Mouse (Mus musculus): ENCODE results near the gene Wdr6.
A peak's percentile ranks its signal among the peaks of the same experiment; 100 is the strongest.

Wdr6 gene

DNA sequence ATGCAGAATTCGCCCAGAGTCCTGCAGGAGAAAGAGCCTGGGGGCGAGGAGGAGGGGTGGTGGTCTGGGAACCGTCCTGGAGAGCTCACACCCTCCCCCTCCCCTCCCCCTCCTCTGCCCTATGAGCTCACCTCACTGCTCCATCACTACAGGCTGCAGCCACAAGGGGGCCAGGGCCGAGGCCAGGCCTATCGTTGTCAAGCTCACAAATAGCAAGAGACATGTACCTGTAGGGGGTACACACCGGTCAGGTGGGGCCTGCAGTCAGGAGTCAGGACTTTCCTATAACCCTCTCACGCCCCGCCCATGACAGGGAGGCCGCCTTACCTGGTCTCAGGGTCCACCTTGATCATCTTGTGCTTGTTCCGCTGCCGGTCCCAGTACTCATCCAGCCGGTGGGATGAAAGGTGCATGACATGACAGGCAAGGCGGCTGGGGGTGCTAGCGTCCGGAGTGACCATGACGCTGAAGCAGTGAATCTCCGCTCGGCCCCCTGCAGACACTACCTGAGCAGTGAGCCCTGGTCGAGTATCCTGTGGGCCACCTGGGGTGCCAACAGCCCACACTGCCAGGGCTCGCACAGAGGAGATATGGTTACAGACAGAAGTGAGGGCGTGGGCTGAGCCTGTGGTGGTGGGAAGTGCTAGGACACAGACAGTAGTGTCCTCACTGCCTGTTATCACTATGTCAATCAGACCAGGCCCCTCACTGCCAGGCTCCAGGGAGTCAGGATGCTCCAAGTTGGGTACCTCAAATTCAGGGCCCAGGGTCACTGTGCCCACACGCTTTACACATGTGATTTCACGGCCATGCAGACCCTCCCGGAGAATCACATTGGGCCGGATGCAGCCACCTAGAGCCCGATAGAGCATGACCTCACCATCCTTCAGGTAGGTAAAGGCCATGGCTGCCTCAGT is 4.5 kb downstream of the Wdr6 start:
- peak; percentile 75 for DNase-seq (ENCODE audit: extremely low spot score)

DNA sequence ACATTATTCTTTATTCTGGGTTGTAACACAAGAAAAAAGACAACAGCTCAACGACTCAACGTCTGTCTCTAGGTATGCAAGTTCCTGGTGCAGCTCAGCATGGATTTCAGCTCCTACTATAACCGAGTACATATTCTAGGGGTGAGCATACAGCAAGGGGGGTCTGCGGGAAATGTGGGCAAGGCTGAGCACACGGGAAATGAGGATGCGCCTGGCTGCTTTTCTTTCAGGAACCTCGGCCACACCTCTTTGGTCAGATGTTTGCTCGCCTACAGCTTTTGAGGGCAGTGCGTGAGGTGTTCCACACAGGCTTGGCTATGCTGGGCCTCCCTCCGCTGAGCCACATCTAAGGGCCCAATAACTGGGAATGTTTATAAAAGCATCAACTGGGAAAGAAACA is 6.2 kb downstream of the Wdr6 start:
- DNase-seq (ENCODE audit: extremely low spot score), result no peak

DNA sequence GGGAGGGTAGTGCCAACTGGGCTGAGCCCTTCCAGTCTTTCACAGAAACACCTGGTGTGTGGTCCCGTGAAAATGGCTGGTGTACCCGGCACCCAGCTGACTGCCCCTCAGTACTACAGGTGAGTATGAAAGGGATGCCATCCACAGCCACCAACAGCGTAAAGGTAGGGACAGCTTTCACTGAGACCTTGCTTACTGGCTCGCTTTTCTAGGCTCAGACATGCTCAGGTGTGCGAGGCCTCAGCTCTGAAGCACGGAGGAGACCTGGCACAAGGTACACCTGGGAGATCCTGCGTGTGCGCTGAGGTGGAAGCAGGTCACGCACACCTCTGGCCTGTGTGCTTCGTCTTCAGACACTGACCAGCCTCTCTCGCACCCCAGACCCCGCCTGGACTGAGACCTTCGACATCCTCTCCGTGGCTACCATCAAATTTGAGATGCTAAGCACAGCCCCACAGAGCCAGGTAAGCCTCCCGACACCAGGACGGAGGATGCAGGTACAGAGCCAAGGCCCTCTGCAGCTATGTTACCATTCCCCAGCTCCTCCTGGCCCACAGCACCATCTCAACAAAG is 7.1 kb downstream of the Wdr6 start:
- no peak for DNase-seq (ENCODE audit: extremely low spot score)

DNA sequence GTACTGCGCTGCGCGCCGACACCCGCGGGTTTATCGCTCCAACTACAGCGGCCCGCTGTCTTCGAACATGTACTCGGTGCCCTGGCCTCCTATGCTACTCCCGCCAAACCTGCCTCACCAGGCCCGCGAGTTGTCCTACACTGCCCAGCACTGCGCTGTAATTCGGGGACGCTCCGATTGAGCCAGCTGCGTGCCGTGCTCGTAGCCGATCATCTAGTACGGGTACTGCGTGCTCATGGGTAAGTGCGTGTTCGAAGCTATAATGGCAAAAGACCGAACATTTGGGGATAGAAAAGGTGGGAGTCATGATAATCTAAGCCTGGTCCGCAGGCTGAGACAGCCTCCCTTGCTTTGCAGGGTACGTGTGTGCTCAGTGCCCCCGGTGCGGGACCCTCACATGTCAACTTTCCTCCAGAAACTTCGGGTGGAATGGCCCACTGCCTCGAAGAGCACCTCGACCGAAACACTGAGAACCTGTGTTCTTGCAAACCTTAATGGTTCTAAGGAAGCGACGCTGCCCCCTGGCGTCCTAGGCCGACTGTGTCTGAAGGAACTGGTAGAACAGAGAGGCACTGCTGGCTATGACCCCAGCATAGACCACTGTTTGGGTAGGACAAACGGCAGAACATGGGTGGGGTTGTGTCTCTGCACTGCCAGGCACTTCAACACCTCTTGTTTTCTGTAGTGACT is 8.2 kb downstream of the Wdr6 start:
- DNase-seq (ENCODE audit: extremely low spot score), result peak; percentile 80

DNA sequence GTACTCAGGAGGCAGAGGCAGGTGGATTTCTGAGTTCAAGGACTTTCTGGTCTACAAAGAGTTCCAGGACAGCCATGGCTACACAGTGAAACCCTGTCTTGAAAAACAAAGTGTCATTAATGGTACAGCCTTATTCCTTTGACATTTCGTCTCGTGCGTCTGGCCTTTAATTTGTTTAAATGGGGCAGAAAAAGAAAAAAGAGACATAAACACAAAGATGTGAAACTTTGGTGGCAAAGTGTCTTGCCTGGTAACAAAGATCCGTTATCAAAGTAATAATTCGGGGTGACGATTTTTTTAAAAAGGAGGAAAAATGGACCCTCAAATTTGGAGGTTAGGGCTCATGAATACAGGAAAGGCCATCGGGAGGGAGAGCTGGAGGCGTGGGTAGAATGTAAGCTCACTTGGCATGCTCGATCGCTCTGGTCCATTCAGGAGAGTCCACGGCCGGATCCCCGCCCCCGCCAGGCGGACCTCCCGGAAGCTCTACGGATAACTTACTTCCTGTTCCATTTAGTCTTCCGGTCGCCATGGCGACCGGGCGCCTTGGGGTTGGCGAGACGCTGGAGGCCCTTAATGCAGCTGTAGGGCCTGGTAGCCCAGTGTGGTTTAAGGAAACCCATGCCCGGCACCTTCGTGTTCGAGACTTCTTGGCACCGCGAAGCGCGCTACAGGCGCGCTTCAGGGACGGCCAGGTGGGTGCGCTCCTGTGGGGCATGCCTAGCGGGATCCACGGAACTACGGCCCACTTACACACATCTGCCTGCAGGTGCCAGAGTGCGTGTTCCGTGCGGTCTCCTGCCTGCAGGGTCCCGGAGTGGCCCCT is 8.9 kb downstream of the Wdr6 start, which contains the start of gene Dalrd3:
Gene Dalrd3 (plus strand): TSS at position 506 of the 826 bp plus-strand sequence.
- DNase-seq (ENCODE audit: extremely low spot score), result peak; percentile 90

DNA sequence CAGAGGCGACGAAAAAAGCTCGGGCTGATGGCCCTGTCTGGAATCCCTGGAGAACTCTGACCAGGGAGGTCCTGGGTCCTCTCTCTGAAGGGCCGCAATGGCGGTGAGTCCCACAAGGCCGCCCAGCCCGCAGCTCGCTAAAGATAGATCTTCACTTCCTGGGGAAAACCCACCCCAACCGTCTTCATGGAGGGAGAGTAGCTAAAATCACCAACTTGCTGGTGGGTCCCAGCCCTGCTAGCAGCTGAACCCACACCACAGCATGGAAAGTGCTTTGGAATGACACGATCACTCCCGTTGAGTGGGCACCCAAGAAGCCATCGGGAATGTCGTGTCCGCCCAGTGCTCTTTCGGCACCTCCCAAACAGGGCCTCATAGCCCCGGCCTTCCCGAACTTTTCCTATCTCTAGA is 10.0 kb downstream of the Wdr6 start:
- DNase-seq (ENCODE audit: extremely low spot score), result no peak

DNA sequence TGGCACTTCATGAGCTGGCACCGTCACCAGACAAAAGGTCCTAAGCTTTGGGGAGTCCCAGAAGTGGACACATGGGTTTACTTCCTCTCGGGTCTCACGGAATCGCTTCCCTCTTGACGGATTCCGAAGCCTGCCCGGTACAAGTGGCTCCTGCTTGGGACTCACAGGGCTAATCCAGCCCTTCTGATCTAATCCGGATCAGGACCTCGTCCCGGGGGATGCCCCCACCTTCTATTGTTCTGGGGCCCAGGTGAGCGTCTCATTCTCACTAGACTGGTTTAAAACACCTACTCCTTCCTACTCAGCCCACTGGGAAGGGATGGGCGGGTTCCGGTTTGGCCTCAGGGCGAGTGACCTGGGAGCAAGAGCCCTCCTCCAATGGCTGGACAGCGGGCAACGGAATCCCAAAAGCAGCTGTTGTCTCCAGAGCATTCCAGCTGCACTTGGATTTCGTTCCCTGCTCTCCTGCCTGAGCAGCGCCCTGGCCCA is 10.6 kb downstream of the Wdr6 start:
- peak; percentile 48 for DNase-seq (ENCODE audit: extremely low spot score)

DNA sequence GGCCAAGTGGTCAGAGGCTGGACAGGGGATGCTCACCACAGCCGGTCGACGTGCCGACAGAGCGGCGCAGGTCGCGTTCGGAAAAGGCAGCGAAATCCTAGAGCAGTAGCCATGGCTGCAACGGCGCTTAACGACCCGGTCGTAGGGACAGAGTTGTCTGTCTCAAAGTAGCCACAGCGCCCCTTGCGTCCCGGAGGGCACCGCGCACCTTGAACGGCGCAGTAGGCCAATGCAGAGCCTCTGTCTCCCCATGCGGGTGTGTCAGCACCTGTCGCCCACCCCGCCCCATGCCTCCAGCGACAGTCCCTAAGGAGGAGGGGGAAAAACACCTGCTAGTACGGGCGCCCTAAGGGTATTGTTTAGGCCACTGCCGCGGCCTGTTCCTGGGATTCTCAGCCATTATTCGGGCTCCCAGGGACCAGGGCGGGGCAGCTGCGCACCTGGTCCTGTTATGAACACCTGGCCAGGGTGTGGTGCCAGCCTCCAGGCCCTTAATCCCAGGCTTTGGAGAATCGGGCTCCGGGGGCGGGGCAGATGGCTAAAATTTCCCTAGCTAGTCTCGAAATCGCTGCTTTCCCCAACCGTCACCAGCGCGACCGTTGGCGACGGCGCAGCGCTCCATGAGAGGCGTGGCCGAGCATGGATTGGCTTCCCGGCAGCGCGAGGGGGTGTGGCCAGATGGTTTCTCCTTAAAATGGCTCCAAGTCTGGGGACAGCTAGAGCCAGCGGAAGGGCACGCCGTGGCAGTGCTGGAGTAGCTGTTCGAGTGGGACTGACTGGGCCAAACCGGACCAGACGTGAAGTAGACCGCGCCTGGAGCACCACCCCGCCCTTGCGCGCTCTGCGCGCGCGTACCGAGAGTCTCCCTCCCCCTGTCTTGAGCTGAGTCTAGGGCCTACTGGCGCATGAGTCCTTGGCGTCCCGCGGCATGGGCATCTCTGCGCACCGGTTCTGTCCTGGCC is 11.4 kb downstream of the Wdr6 start, which contains the start of gene Ndufaf3:
Gene Ndufaf3 (minus strand): TSS at position 620 of the 962 bp plus-strand sequence.
- DNase-seq (ENCODE audit: extremely low spot score), result peak; percentile 93

DNA sequence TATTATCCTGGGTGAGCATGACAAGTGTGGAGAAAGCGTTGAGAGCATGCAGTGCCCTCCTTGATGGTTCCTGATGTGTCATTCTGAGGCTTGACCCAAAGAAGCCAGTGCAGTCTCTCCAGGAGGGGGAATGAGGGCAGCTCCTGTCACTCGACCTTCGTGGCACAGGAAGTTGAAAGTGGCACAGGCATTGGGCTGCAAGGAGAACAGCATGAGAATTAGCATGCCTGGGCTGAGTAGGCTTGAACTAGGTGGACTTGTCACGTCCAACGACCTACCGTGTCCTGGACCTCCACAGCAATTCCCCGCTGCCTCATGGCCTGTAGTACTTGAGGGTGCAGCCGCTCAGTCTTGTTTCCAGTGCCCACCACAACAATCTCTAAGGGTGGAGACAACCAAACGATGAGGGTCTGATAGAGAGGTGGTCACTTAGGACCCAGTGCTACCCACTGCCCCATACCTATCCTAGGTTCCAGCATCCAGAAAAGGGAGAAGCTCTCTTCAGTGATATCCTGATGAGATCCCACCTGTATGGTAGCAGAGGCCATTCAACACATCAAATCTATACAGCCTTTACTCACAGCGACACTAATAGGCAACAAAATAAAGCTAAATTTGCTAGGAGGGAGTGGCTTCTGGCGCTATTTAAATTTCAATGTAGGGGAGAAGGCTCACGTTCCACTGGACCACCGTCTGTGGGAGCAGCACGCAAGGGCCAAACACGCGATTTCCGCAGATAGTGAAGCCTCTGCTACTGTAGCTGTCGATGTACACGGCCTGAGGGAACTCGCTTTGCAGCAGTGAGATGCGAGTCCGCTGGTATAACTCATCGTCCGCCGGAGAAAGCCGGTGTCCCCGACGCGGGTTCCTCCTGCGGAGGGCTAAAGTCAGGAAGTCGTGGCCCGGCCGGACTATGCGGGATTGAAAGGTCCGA is 12.4 kb downstream of the Wdr6 start:
- DNase-seq (ENCODE audit: extremely low spot score), result no peak

DNA sequence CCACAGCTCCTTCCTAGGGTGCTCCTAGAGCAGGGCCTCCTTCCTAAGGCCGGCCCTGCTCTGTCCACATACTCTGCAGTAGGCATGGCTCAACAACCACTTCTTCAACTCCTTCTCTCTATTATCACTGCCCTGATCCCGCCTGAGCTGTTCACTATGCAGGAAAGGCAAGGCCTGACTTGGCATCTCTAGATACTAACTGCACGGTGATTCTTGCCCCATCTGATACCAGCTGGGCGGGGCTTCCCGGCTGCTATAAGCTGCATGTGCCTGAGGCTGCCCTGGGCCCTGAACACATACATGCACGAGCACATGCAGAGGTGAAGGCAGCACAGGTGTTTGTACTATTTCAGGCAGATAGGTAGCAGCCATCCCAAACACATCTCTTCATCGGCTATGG is 14.4 kb downstream of the Wdr6 start:
- DNase-seq (ENCODE audit: extremely low spot score), result no peak

DNA sequence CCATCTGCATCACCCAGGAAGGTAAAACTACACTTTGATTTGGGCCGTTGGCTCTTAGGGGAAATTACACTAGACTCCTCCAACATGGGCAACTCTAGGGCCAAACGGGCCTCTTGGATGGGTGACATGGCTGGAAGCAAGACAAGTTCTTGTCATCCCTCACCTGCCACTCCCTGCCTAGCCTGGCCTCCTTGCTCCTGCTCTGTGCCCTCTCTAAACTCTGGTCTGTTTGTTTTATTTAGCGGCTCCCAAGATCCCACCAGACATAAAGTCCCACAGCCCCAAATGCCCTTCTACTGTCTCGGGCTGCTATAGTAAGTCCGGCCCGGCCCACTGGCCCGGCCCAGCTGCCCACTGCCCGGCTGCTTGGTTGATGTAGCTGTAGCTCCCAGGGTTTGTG is 14.9 kb downstream of the Wdr6 start:
- DNase-seq (ENCODE audit: extremely low spot score), result no peak

DNA sequence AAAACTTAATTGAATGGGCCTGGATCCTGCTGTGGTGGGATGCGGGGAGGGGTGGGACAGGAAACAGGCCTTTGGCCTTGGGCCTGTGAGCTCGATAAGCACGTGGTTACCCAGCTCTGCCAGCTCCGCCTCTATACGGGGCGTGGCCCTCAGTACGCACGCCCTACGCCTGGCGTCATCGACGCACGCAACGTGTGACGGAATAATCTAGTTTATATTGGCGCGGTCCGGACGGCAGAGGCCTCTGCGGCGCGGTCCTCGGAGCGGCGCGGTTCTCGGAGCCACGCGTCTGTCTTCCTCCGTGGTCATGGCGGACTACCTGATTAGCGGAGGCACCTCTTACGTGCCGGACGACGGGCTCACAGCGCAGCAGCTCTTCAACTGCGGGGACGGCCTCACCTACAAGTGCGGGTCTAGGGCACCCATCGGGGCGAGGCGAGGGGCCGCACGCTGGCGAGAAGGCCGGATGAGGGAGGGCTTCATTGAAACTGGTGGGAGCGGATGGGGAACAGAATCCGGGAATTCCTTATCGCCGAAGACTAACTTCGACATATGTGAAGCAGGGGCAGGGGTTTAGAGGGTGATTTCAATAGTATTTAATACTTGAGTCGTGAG is 18.2 kb downstream of the Wdr6 start, which contains the start of gene Impdh2:
Gene Impdh2 (plus strand): TSS at position 60 of the 615 bp plus-strand sequence.
- peak; percentile 97 for DNase-seq (ENCODE audit: extremely low spot score)

DNA sequence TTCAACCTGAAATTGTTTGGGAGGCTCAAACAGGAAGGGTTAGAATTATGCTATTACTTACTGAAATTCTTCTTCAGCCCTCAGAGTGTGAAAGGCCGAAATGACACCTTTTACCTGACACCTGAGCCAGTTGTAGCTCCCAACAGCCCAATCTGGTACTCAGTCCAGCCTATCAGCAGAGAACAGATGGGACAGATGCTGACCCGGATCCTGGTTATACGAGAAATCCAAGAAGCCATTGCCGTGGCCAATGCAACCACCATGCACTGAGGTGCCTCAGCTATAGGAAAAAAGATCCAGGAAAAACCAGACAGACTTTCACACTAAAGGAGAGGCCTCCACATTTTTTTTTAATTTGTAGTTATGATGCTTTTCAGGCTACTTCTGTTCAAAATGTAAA is 19.4 kb downstream of the Wdr6 start:
- no peak for DNase-seq (ENCODE audit: extremely low spot score)

DNA sequence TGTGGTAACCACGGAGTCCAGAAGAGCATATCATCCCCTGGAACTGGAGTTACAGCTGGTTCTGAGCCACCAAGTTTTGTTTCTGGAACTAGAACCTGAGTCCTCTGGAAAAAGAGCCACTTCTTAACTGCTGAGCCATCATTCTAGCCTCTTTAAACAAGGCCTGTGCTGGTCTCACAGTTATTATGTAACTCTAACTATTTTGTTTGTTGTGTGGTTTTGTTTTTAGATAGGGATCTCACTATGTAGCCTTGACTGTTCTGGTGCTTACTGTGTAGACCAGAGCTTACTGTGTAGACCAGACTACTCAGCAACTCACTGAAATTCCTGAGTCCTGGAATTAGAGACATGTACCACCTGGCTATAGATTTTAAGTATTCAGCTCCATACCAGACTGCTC is 31.7 kb downstream of the Wdr6 start:
- no peak for DNase-seq (ENCODE audit: extremely low spot score)

DNA sequence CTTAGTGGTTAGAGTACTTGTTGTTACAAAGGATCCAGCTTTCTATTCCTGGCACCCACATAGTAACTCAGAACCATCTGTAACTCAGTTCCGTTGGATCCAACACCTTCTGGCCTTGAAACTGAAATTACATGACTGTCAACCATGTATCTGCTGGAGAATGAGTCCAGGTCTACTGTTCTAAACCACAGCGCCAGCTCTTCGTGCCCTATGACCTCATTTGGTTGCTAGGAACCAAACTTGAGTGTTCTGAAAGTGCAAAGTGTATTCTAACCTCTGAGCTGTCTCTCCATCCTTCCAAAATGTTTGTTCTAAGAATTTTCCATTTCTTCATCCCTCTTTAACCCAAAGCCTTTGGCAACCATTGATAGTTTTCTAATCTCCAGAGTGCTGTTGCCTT is 32.6 kb downstream of the Wdr6 start:
- no peak for DNase-seq (ENCODE audit: extremely low spot score)

DNA sequence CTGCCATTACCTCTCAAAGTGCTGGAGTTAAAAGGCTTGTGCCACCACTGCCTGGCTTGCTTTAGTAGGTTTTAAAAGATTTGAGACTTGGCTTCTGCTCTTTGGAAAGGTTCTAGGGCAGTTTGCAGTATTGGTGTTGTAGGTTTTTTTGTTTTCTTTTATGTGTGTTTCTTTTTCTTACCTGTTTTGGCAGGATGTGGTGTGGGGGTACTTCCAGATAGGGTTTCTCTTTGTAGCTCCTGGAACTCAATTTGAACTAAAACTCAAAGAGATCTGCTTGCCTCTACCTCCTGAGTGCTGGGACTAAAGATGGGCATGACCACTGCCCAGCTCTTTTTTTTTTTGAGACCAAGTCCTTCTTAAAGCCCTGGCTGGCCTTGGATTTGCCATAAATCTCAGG is 37.7 kb downstream of the Wdr6 start:
- no peak for DNase-seq (ENCODE audit: extremely low spot score)

DNA sequence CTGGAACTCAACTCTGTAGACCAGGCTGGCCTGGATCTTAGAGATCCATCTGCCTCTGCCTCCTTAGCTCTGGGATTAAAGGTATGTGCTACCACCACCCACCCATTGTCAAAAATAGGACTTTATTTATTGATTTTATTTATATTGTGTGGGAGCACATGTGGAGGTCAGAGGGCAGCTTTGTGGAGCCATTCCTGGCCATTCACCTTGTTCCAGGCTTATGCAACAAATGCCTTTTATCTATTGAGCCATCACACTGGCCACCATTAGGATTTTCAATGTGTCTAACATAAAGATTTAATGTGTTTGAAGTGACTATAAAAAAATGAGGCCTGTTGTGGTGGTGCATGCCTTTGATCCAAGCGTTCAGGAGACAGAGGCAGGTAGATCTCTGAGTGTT is 47.0 kb downstream of the Wdr6 start:
- no peak for DNase-seq (ENCODE audit: extremely low spot score)

DNA sequence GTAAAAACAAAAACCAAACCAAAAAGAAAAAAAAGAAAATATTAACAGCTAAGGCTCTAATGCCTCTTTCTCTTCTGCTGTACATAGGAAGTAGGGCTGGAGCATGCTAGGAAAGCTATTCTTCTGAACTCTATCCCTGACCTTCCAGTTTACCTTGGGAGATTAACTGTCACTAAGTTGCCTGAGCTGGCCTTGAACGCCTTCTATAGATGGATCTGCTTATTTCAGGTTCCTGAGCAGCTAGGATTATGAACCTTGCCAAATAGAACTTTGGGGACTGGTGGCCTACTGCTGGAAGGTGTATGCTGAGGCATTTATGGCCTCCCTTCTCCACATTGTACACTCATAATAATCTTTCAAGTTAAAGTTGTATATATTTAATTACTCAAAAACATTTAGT is 47.6 kb downstream of the Wdr6 start:
- DNase-seq (ENCODE audit: extremely low spot score), result no peak

DNA sequence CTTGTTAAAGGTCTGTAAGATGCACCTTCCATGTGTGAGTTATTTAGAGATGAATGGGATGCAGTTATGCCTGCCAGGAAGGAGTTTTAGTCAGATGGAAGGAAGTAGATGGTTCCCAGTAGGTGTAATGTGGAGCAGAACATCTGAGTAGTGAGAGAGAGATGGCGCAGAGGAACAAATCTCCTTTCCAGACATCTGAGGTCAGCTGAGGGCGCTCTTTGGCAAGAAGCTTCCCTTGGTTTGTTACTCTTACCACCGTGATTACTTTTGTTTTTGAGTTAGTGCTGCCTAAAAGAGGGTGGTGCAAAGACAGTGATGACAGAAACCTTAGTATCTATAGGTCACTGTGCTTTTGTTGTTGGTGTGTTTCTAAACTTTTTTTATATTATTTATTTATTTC is 53.1 kb downstream of the Wdr6 start:
- no peak for DNase-seq (ENCODE audit: extremely low spot score)

All from embryo, embryonic 9.5 days (tissue).